Mouse (Mus musculus) spleen, postnatal 36 days (tissue): Measurements from ENCODE around the gene Dapk1.

Experiments used
- DNase-seq, 2 experiments: peaks; one replicate each; pipeline ENCODE4 v3.0.0; 2022; ENCODE audit warnings: low spot score in 2 of 2, mixed read lengths in 1 of 2

Dapk1 gene

DNA sequence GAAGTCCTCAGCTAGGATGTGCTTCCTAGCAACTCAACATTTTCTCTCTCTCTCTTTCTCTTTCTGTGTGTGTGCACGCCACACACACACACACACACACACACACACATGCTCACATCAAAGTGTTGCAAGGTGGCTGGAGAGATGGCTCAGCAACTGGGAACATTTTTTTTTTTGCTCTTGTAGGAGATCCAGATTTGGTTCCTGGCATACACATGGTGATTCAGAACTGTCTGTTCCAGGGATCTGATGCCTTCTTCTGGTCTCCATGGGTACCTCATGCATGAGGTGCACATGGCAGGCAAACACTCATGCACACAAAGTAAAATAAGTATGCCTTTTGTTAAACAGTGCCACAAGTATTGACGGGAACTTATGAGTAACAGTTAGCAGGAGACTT lies 89.2 kb downstream of the Dapk1 start:
- DNase-seq = no peak

DNA sequence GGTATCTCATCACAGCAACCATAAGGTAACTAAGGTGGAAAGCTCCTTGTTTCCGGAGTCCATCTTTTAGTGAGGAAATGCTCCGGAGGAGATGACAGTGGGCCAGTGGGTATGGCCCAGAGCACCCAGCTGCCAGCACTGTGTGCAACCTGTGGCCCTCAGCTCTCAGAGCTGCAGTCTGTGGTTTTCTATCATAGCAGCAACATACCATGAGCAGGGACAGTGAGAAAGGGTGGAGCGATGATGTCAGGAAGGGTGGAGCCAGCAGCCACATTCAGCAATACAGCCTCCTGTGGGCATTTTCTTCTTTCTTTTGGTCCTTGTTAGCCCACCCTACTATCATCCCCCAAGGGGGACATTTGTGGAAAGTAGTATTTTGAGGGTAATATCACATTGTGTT lies 90.2 kb downstream of the Dapk1 start:
- no peak for DNase-seq

DNA sequence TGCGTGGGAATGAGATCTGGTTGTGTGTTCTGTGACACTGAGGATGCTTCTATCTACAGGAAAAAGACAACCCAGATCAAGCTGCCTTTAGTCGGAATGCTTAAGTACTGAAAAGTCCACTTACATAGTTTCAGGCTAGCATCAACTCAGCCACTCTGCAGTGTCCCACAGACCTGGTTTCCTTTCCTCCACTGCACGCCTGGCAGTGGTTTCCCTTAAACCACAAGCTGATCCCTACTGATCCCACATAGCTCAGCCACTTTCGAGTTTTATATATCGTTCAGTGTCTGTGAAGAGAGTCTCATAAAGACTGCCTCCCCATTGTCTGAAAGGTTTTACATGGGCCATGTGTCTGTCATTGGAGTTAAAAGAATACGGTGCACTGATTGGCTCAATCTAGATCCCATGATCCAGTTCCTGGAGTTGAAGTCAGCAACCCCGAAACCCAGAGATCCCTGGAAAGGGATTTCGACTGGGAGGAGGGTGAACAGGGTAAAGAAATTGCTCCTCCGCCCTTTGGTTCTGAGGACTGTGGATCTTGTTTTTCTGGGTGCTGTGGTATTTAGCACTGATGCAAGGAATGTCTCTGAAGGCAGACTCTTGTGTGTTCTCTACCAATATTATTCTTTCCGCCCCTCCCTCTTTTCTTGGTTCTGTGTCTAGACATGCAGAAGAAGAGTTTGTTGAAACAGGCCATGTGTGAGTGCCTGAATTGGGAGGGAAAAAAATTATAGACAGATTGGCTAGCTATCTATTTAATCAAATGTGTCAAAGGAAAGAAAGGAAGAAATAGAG lies 93.6 kb downstream of the Dapk1 start:
- DNase-seq = no peak

- DNase-seq = no peak
Observed at GRCm38 (mm10) chr13:60696323-60696722, 94.6 kb downstream of the Dapk1 start.

DNA sequence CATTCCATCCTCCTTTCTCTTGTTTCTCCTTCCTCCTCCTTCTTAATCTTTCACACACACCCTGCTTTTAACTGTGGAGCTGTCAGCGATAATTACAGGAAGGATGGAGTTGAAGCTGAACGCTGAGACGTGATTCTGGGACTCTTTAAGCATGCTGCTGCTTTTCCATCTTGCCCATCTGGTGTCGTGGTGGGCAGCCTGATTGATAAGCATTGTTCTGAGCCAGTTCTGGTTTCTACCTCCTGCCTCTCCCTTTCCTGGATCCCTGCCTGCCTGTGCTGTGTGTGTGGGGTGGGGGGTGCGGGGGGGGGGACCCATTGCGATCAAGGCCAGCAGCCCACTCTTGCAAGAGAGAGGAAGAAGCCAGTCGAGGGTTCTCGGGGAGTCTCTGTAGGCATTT lies 95.0 kb downstream of the Dapk1 start:
- DNase-seq = no peak

DNA sequence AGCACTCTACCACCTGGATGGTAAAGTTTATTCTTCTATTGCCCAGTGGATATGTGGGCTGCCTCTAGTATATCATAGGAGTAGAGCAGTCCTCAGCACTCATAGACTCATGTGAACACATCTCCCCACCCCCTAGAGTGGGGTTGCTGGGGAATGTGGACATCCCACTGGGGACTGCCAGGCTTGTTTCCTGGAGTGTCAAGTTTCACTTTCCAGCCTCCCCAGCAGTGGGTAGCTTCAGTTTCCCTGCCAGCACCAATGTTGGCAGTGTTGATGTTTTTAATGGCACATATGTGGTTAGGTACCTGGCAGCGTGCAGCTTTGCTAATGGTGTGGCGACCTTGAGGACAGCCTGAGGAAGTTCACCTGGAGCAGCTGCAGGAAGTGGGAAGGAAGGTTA lies 96.3 kb downstream of the Dapk1 start:
- DNase-seq = no peak

DNA sequence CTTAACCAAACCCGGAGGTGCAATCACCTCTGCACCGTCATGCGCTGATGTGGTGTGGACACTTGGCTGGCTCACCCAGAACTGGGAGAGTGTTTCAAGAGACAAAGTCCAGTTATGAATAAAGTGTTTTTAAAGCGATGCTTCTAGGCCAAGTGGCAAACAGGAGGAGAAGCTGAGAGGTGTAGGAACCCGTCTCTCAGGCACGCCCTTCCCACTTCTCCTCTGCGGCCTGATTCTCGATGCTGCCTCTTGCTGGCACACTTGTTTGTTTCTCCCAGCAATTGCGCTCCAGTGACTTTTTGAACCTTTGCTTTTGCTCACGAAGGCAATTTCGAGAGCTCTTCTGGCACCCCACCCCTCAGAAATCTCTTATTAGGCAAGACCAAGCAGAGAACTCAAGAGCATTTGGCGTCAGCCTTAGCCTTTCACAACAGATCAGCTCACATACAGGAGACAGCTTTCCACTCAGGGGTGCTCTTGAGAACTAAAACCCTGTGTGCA lies 100.0 kb downstream of the Dapk1 start:
- no peak for DNase-seq

DNA sequence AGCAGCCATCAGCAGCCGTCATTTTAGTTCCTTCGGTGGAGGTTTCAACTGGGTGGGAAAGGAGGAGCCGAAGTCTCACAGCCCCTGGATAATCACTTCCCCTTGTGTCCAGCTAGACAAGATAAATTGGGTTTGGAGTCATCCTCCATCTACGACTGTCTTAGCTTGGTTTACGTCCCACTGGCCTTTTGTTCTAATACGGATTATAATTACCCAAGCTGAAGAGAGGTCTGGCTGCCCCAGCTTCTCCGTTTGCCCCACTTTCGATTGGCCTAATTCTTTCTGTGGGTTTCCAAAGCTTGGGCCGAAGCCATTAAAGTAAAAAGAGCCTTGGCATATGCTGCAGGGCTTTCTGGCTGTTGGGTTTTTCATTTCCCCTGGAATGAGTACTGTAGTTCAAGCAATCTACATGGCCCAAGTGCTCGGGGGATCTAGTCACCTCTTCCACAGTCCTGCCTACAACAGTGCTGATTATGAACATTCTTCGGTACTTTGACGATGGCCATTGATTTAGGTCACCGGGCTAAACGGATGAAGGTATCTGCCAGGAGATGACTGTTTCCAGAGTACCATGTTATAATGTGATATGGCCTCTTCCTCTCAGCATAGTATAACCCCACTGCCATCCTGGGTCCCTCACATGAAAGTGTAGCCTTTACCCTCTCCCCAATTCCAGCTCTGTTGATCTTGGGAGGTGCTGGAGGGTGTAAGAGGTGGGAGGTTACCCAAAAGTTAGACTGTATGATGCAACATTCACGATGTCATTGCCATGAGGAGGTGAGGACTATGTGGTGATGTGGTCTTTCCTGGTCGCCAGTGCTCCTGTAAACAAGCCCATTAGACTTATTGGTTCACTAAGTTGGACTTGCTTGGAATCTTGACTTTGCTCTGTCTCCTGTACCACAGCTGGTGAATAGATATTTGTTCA lies 106.1 kb downstream of the Dapk1 start:
- no peak for DNase-seq

GRCm38 (mm10) chr13:60709136-60709535 lies 107.4 kb downstream of the Dapk1 start:
- no peak for DNase-seq

- no peak for DNase-seq
Observed at GRCm38 (mm10) chr13:60710963-60711362, 109.2 kb downstream of the Dapk1 start.

DNA sequence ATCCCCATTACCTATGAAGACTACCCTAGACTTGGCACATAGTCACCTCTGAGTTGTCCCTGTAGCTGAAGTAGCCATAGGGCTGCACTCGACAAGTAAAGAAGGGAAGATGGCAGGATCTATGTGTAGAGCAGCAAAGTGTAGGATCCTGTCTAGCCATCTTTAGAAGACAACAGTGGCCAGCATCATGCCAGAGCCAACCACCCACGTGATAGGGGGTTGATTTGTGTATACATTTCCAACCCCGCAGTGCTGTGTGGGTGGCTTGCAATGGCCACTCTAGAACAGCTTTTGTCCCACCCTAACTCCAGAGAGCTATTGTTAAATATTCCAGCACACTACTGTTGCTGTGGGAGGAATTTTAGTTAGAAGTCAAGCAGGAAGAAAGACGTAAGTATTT lies 111.8 kb downstream of the Dapk1 start:
- no peak for DNase-seq

DNA sequence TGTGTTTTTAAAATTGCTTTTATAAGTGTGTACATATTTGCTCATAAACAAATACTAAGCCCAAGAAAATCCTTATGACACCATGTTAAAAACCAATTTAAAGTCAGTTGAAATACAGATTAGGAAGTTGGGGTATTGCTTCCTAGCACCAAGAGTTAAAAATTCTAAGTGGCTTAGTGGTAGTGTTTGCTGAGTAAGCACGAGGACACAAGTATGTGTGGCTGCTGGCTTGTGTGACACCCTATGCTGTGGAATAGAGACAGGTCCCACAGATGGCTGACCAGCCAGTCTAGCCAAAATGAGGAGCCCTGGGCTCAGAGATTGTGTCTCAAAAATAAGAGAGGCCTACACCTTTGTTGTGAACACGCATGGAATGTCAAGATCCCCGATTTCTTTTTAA lies 114.4 kb downstream of the Dapk1 start:
- DNase-seq = no peak

GRCm38 (mm10) chr13:60717421-60717820 lies 115.7 kb downstream of the Dapk1 start:
- DNase-seq = no peak

DNA sequence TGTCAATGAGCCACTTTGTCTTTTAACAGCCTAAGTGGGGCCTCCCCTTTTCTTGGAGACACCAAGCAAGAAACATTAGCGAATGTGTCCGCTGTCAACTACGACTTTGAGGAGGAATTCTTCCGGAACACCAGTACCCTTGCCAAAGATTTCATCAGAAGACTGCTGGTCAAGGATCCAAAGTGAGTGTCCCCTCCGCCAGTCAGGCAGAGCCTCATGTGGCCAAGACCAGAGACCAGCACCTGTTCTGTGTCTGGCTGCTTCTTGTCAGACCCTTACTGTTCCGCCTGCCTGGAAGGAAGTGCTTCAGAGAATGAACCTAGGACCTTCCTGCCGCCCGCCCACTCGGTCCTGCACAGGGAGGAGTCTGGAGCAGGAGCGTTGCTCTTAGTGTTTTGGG lies 117.8 kb downstream of the Dapk1 start:
- no peak for DNase-seq

- no peak for DNase-seq
Observed at GRCm38 (mm10) chr13:60722763-60723162, 121.0 kb downstream of the Dapk1 start.

DNA sequence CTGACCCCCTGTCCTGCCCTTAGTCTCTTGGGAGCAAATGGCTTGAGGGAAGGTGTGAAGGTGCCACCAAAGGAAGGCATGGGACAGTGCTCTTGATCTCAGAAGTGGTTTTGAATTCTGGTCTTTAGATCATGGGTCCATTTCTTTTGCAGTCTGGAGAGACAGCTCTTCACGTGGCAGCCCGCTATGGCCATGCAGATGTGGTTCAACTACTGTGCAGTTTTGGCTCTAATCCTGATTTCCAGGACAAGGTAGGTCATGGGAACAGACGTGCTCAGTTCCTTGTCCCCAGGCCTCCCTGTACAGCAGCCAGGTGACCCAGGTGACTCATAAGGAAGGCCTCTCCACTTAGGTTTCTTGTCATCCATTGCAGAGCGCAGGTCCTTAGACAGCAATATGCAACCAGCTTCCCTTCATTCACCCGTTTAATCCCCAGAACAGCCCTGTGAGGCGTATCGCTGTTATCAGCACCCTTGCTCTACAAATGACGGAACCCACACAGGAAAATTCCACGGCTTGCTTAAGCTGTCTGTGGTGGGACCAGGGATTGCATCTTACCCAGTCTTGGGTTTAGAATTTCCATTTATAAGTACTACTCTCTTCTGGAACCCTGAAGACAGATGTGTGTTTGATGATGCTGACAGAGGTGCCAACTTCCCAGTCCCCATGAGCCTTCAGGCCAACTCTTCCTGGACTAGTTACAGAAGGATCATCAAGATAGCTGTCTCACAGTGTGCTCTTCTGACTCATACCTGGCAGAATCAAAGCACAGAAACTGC lies 126.7 kb downstream of the Dapk1 start:
- no peak for DNase-seq

GRCm38 (mm10) chr13:60729055-60729402 lies 127.3 kb downstream of the Dapk1 start:
- no peak for DNase-seq

GRCm38 (mm10) chr13:60730587-60730986 lies 128.8 kb downstream of the Dapk1 start:
- no peak for DNase-seq

DNA sequence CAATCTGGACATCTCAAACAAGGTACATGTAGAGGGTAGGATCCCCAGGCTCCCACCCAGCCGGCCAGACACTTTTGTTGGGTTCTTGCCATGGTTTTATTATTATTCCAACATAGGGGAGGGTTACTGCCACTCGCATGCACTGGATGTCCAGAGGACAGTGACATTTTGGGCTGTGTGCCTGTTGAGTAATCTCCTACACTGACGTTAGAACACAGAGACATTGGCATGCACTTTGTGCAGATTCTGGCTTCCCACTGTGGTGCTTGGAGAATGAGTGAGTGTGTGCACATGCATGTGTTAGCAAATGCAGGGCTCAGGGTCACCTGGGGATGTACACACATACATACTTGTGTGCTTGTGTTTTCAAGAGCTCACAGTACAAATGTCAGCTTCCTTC lies 129.3 kb downstream of the Dapk1 start:
- no peak for DNase-seq

DNA sequence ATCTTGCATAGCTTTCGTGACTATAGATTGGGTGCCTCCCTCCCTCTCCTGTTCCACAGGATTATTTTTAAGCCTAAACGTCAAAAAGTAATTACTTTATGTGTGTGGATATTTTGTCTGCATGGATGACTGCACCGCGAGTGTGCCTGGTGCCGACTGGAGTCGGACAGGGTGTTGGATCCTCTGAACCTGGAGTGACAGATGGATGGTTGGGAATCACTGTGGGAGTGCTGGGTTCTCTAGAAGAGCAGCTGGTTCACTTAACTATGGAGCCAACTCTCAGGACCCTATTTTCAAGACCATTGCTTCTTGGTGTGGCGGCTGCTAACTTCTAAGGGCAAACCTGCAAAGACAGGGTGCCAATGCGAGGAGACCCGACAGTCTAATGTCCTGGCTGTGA lies 133.6 kb downstream of the Dapk1 start:
- DNase-seq = no peak

DNA sequence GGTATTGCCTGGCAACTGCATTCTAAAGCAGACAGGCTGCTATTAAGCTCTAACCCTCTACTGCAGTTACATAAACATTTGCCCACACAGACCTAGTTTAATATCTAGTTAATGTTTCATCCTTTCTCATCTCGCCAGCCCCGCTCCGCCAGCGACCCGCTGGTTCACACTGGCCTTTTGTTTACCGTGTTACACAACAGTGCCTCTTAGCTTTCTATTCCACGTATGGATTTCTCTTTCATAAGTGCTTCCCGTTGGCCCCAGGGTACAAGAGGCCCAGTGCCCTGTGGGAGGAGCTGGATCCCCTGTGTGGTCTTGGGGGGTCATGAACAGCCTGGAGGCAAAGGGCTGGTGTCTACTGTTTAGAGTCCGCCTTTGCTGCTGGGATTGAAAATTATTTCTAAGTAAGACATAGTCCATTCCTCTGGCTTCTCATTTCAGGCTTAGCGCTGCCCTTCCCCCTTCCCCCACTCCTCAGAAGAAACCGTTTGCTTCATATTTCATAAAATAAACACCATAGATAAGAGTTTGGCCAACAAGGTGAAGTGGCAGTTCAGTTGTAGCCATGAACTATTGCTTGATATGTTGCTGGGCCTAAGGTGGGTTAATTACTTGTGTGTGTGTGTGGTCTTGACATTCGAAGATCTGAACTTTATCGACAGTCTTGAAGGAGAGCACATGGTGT lies 134.8 kb downstream of the Dapk1 start:
- no peak for DNase-seq
